Mouse (Mus musculus) thymus, adult 2 months (tissue): ENCODE measurements at regions not wholly inside any gene's neighbourhood (a gene's known extent, or its start where the extent isn't known, plus 50 kb on each side); places are given as distances from the start of the nearest gene placed in this dataset.

ENCODE experiments used
- DNase-seq: peaks from one replicate; pipeline ENCODE4 v3.0.0; 2021
- H3K27ac ChIP-seq: fragments of 200-500 bp; 2 replicates; pipeline ENCODE4 v1.5.1; 2012; ENCODE audit warnings: low read length, control low read depth; ENCODE audit not compliant: control insufficient read depth, insufficient read depth
- H3K27me3 ChIP-seq: fragments of 200-500 bp; 2 replicates; pipeline ENCODE4 v1.6.1; 2012; ENCODE audit warnings: mild to moderate bottlenecking, low read length, moderate library complexity, mixed read lengths; ENCODE audit not compliant: control insufficient read depth, insufficient read depth
- H3K36me3 ChIP-seq: fragments of 200-500 bp; 2 replicates; pipeline ENCODE4 v1.6.1; 2012; ENCODE audit warnings: mild to moderate bottlenecking, low read length, moderate library complexity; ENCODE audit not compliant: control insufficient read depth, insufficient read depth
- H3K4me1 ChIP-seq: fragments of 200-500 bp; replicated peaks from 2 replicates; pipeline ENCODE4 v1.6.1; 2012; ENCODE audit warnings: low read length; ENCODE audit not compliant: control insufficient read depth, insufficient read depth
- H3K4me3 ChIP-seq: fragments of 200-500 bp; 2 replicates; pipeline ENCODE4 v1.5.1; 2012; ENCODE audit warnings: mild to moderate bottlenecking, low read length, control low read depth, moderate library complexity; ENCODE audit not compliant: control insufficient read depth, insufficient read depth
- CTCF ChIP-seq: fragments of 200-500 bp; IDR thresholded peaks from 2 replicates; pipeline ENCODE4 v1.5.1; 2012; ENCODE audit warnings: mild to moderate bottlenecking, control low read depth, low read length, moderate library complexity, borderline replicate concordance; ENCODE audit not compliant: control insufficient read depth, poor library complexity, insufficient read depth; ENCODE audit errors: extremely low read depth
- POLR2A ChIP-seq: fragments of 200-500 bp; IDR thresholded peaks from 2 replicates; pipeline ENCODE4 v1.6.1; 2012; ENCODE audit warnings: mild to moderate bottlenecking, low read length, control low read depth, moderate library complexity; ENCODE audit not compliant: control insufficient read depth, poor library complexity, insufficient read depth; ENCODE audit errors: extremely low read depth
- WGBS: fragments of 180-500 bp; shearing (Covaris S2); methylation state at CpG from one replicate; pipeline ENCODE4 v1.1.7; 2018; 5-methylcytosine and 5-hydroxymethylcytosine counted together

DNA sequence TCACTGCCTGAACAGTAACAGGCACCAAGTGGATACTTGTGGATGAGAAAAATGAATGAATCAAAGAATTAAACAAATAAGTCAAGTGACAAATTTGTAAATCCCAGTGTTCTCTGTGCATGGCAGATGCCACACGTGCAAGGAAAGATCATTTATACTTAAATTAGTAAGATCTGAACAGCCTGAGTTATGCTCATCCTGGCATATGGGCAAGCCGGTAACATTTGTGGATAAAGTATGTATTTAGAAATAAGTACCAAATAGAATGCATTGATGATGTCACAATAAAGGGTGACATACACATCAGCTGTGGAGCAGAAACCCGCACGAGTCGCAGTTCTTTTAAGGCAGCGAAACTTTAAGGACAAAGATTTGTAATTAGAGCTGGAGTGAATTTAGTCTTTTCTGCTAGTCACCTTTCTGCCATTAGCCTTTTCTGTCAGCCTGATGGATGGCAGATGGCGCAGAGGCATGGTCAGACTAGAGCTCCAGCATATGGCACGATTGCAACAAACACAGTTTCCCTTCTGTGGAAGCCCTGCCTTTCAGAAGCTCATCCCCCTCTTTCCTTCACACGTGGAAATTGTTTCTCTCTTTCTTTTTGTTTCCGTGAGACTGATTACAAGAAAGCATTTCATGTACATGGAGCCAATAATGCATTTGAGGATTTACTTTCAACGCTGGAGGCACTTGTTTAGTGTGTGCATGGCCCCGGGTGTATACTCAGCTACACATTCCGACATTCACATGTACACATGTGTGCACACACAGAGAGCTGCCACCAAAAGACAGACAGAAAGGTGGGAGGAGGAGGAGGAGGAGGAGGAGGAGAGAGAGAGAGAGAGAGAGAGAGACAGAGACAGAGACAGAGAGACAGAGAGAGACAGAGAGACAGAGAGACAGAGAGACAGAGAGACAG, 154.3 kb upstream of the D16Ertd472e start:
- Histone ChIP-seq H3K4me3 (no peak overlapping the region), H3K27ac (no peak overlapping the region), H3K4me1 (no peaks in the 10 kb centered on the region), H3K27me3 (no peaks in the 10 kb centered on the region), H3K36me3 (no peaks in the 10 kb centered on the region)
- DNase-seq: no peak
- WGBS: 85% methylated on average over 13 of the region's 13 CpGs
- no peak for TF ChIP-seq POLR2A
- TF ChIP-seq CTCF: no peak

DNA sequence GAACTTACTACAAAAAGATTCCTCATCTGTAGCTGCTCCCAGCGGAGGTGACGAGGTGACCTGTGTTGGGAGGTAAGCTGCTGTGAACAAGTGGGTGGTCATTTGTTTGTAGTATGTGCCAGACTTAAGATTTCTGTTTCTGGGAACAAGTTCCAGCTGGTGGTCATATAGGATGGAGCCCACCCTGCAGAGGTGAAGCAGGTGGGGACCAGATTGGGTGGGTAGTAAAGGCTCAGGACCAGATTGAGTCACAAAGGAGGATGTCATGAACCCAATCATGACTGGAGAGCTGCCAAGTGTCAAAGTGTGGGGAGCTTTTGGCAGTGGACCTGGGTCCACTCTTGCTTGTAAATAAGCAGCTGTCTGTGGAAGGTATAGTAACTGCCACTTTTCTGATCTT, 149.0 kb upstream of the D16Ertd472e start:
- no peaks in the 10 kb centered on the region for H3K27me3 ChIP-seq
- H3K4me1 ChIP-seq: no peaks in the 10 kb centered on the region
- no peaks in the 10 kb centered on the region for H3K36me3 ChIP-seq
- H3K4me3 ChIP-seq: no peak overlapping the region
- 92% methylated on average over 2 of the region's 2 CpGs for WGBS
- no peak for DNase-seq
- TF ChIP-seq POLR2A (no peak), CTCF (no peak)
- H3K27ac ChIP-seq: no peak overlapping the region

DNA sequence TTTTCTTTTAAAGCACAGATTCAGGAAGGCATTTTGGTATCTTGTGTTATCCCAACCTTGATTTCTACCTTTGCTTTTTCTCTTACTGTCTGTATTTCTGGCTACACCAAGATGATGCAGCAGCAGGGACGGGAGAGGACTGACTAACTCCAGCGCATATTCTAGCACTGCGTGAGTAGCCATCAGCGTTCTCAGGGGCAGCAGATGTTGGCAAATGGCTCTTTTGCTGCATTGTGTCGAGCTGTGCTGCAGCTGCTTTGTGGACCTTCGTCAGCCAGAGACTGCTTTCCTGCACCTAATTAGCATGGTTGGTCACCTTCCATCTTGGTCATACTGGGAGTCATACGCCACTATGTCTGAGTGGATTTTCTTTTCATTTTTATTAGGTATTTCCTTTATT, 133.4 kb upstream of the D16Ertd472e start:
- TF ChIP-seq POLR2A: no peak
- no peak overlapping the region for H3K4me3 ChIP-seq
- WGBS: 89% methylated on average over 7 of the region's 7 CpGs
- DNase-seq: no peak
- H3K4me1 ChIP-seq: no peaks in the 10 kb centered on the region
- H3K36me3 ChIP-seq: no peaks in the 10 kb centered on the region
- H3K27me3 ChIP-seq: no peaks in the 10 kb centered on the region
- no peak overlapping the region for H3K27ac ChIP-seq

DNA sequence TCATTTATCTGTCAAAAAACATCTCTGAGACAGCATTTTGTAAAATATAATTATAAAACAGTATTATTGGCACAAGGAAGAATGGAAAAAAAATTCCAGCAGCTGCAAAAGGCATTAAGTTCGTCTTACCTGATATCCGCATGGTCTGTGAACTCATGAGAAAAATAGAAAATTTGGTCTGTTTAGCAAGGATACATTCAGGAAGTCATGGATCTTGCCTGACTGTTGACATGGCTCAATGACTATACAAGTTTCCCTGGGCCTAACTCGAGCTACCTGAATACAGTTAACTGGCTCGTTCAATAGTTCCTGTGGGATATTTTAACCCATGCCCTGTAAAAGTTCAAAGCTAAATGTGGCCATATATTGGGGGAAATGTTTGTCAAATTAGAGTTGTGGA, 131.1 kb upstream of the D16Ertd472e start:
- TF ChIP-seq POLR2A (no peak), CTCF (no peak)
- no peak for DNase-seq
- Histone ChIP-seq H3K27me3 (no peaks in the 10 kb centered on the region), H3K27ac (no peak overlapping the region), H3K36me3 (no peaks in the 10 kb centered on the region), H3K4me1 (no peaks in the 10 kb centered on the region), H3K4me3 (no peak overlapping the region)
- WGBS: 84% methylated on average over 4 of the region's 4 CpGs

DNA sequence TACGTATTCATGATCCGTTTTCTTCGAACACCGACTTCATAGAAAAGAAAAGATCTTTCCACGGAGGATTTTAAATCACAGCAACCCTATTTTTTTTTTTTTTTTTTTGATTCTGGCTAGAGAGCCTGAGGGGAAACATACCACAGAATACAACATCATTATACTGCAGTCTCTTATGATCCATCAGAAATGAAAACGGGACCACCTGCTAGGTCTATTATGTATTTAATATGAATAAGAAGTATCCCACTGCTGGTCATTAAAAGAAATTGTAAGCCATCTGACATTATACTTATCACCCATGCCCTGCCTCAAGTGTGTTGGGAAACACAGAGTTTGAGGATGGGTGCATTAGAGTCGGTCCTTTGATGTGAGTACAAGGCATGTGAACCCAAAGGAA, 130.7 kb upstream of the D16Ertd472e start:
- WGBS: 92% methylated on average over 7 of the region's 7 CpGs
- no peaks in the 10 kb centered on the region for H3K27me3 ChIP-seq

DNA sequence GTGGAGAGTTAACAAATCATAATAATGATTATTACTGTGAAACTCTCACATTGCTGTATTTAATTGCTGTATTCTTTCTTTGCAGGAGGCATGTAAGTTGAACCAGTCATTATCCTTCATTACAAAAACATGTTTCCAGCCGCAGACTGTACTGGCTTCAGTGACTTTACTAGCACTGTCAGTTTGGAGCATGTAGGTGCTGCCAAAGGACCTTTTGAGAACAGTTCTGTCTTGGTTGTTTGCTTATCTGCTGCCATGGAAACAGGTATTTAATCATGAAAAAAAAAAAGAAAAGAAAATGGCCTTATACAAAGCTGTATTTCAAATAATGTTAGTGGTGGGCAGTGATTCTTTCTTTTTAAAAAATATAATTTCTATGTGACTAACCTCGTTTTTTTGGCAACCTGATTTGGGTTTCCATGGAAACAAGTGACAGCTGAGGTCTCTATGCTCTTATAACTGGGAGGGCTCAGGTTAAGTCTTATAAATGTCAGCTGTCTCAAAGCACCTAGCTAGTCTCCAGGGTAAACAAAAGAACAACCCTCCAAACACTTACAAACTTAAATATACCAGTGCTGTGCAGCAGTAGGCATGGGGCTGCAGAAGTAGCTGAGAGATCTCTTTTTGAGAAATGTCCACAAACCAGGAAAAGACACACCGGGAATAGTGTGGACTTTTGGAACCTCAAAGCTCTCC, 121.2 kb upstream of the D16Ertd472e start:
- 68% methylated on average over 3 of the region's 3 CpGs for WGBS
- no peak overlapping the region for H3K4me3 ChIP-seq
- no peak overlapping the region for H3K27ac ChIP-seq
- no peaks in the 10 kb centered on the region for H3K4me1 ChIP-seq
- H3K36me3 ChIP-seq: no peaks in the 10 kb centered on the region
- no peaks in the 10 kb centered on the region for H3K27me3 ChIP-seq
- TF ChIP-seq CTCF (no peak), POLR2A (no peak)
- no peak for DNase-seq

More for the DNA sequence above, 130.7 kb upstream of the D16Ertd472e start:
- no peak overlapping the region for H3K27ac ChIP-seq
- no peak for DNase-seq
- no peak overlapping the region for H3K4me3 ChIP-seq
- no peaks in the 10 kb centered on the region for H3K4me1 ChIP-seq
- H3K36me3 ChIP-seq: no peaks in the 10 kb centered on the region
- TF ChIP-seq CTCF (no peak), POLR2A (no peak)

DNA sequence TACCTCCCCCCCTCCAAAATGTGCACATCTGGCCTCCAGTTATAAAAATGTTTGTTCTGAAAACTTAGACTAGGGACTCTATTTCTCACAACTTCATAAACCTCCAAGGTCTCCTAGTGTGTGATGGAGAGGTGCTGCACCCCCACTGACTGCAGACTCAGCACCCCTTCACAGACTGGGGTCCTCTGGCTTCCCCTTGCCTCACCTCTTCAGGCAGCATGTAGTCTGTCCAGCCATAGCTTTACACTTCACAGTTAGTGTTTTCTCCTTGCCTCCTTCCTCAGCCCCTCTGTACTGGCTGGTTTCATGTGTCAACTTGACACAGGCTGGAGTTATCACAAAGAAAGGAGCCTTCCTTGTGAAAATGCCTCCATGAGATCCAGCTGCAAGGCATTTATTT, 111.7 kb upstream of the D16Ertd472e start:
- H3K4me3 ChIP-seq: no peak overlapping the region
- no peaks in the 10 kb centered on the region for H3K36me3 ChIP-seq
- H3K4me1 ChIP-seq: no peaks in the 10 kb centered on the region
- no peak for DNase-seq
- TF ChIP-seq POLR2A: no peak
- no peak for TF ChIP-seq CTCF
- no peak overlapping the region for H3K27ac ChIP-seq
- no peaks in the 10 kb centered on the region for H3K27me3 ChIP-seq
